Mouse (Mus musculus) heart, postnatal 36 days (tissue): ENCODE measurements around the gene Hist1h3f. TPM values are rescaled to one million over a fixed set of nuclear protein-coding genes. Genes with fewer than 3 reads are reported as not detected.

Experiments
- DNase-seq, 2 experiments: peaks; one replicate each; pipeline ENCODE4 v3.0.0; 2021 to 2022
- intact Hi-C: fragments of 180-260 bp; cut with DNase I; formaldehyde crosslinking; loops from one replicate; pipeline ENCODE4 v1.15.1; 2025
- microRNA-seq, 2 experiments: library from miRNA; unstranded; fragments of <30 nt; microRNA quantifications; one replicate each; pipeline ENCODE4 v1.2.0; 2021; ENCODE audit warnings: borderline number of aligned reads in 2 of 2
- total RNA-seq, 2 experiments: library from RNA; stranded (reverse); gene quantifications; 2 replicates each; pipeline ENCODE4 v1.2.3; 2021

The Hist1h3f gene
- total RNA-seq, 2 experiments from 2014 or later = 7.4 to 10.0 TPM

- intact Hi-C loops = no loop called here
- DNase-seq = no peak
These were observed 49.4 kb downstream of the Hist1h3f start for GRCm38 (mm10) chr13:23593051-23593770.

Small RNAs within 50 kb of the gene (microRNA-seq; reads per million reads assigned to microRNA genes)
- gene Gm44297 (0 reads per million in 2 experiments), gene Gm44359 (0 reads per million in 2 experiments), gene Gm44394 (0 reads per million in 2 experiments), gene n-TStga1 (0 reads per million in 2 experiments)

Other genes with a start within 250 kb of the Hist1h3f start
- 10 to 100 TPM; 13.6 to 16.5 TPM for gene Zfp322a, start 174.8 kb upstream of the Hist1h3f start, total RNA-seq
- gene Abt1, start 120.2 kb upstream of the Hist1h3f start, total RNA-seq = 1 to 10 TPM; 4.3 TPM
- not detected for gene Btn1a1, start 78.2 kb upstream of the Hist1h3f start, total RNA-seq
- gene Btn2a2, start 55.2 kb upstream of the Hist1h3f start, total RNA-seq = not detected
- gene Hist1h4h, start 13.0 kb upstream of the Hist1h3f start, total RNA-seq = 100 to 1,000 TPM; 268 to 283 TPM
- 10 to 100 TPM; 14.1 to 19.0 TPM for gene Hist1h2af, start 10.1 kb upstream of the Hist1h3f start, total RNA-seq
- gene Hist1h3g, start 8.6 kb upstream of the Hist1h3f start, total RNA-seq = 1 to 10 TPM; 2.5 to 4.1 TPM
- 1 to 10 TPM in 1 of 2 experiments, under 1 TPM in 1; 0.94 to 1.9 TPM for gene Hist1h2bh, start 660 bp upstream of the Hist1h3f start, total RNA-seq
- gene Hist1h4f, start 7.6 kb downstream of the Hist1h3f start, total RNA-seq = 10 to 100 TPM; 37.7 to 40.9 TPM
- gene Hist1h1d, start 9.2 kb downstream of the Hist1h3f start, total RNA-seq = 1 to 10 TPM; 2.2 to 2.3 TPM
- 10 to 100 TPM; 21.4 to 23.8 TPM for gene Hist1h3e, start 18.3 kb downstream of the Hist1h3f start, total RNA-seq
- 1 to 10 TPM; 2.6 to 3.4 TPM for gene Hist1h2ae, start 27.2 kb downstream of the Hist1h3f start, total RNA-seq
- gene Hist1h2bg, start 27.3 kb downstream of the Hist1h3f start, total RNA-seq = 10 to 100 TPM; 38.1 to 41.0 TPM
- gene Hist1h2bf, start 30.1 kb downstream of the Hist1h3f start, total RNA-seq = 10 to 100 TPM; 13.1 to 14.6 TPM
- gene Hist1h2ad, start 30.3 kb downstream of the Hist1h3f start, total RNA-seq = 1 to 10 TPM; 2.9 to 4.6 TPM
- gene Hist1h3d, start 31.7 kb downstream of the Hist1h3f start, total RNA-seq = 1 to 10 TPM; 3.1 to 4.8 TPM
- gene Hist1h4d, start 37.5 kb downstream of the Hist1h3f start, total RNA-seq = 10 to 100 TPM; 61.5 to 67.6 TPM
- 10 to 100 TPM in 1 of 2 experiments, 1 to 10 TPM in 1; 8.9 to 11.1 TPM for gene Hist1h2be, start 77.1 kb downstream of the Hist1h3f start, total RNA-seq
- 10 to 100 TPM; 38.1 to 46.3 TPM for gene Hist1h1e, start 78.5 kb downstream of the Hist1h3f start, total RNA-seq
- 1 to 10 TPM; 1.6 to 1.8 TPM for gene Hist1h2ac, start 139.9 kb downstream of the Hist1h3f start, total RNA-seq
- gene Hist1h2bc, start 140.1 kb downstream of the Hist1h3f start, total RNA-seq = 10 to 100 TPM; 64.4 to 75.8 TPM
- not detected for gene Hist1h1t, start 151.8 kb downstream of the Hist1h3f start, total RNA-seq
- gene Hist1h4c, start 154.4 kb downstream of the Hist1h3f start, total RNA-seq = 10 to 100 TPM; 51.7 to 59.6 TPM
- gene Hfe, start 166.8 kb downstream of the Hist1h3f start, total RNA-seq = 10 to 100 TPM; 48.4 to 66.6 TPM
- 100 to 1,000 TPM; 186 to 225 TPM for gene Hist1h1c, start 194.8 kb downstream of the Hist1h3f start, total RNA-seq
- gene Hist1h3c, start 201.6 kb downstream of the Hist1h3f start, total RNA-seq = 1 to 10 TPM; 6.5 to 9.3 TPM
- 10 to 100 TPM in 1 of 2 experiments, 1 to 10 TPM in 1; 9.8 to 12.0 TPM for gene Hist1h2bb, start 202.7 kb downstream of the Hist1h3f start, total RNA-seq
- gene Hist1h2ab, start 207.1 kb downstream of the Hist1h3f start, total RNA-seq = 10 to 100 TPM; 11.9 to 16.8 TPM
- gene Hist1h3b, start 208.2 kb downstream of the Hist1h3f start, total RNA-seq = 10 to 100 TPM; 20.4 to 22.0 TPM
- 10 to 100 TPM; 13.8 to 18.3 TPM for gene Hist1h4b, start 213.0 kb downstream of the Hist1h3f start, total RNA-seq
- gene Hist1h4a, start 217.2 kb downstream of the Hist1h3f start, total RNA-seq = 10 to 100 TPM; 12.3 to 13.8 TPM
- 10 to 100 TPM; 16.6 to 17.0 TPM for gene Hist1h3a, start 218.3 kb downstream of the Hist1h3f start, total RNA-seq
- gene Hist1h1a, start 219.6 kb downstream of the Hist1h3f start, total RNA-seq = 1 to 10 TPM; 7.5 to 8.2 TPM
- gene Trim38, start 225.9 kb downstream of the Hist1h3f start, total RNA-seq = not detected